Mouse (Mus musculus): ENCODE results near the gene Gm8764. TPM values are rescaled to one million over a fixed set of nuclear protein-coding genes. Genes with fewer than 3 reads are reported as not detected.
"Not testable (repeated sequence)": the region's sequence is repeated elsewhere in the genome, so short reads cannot be mapped to it uniquely, and the experiment has no call there.

Gene Gm8764
- polyA plus RNA-seq (2016; fragmentation: Nextera tagmentation; extraction: Ambion mirVana): not detected in 2 replicates

- no CpG with 5 or more reads among the region's 3 CpGs for WGBS
- not testable (repeated sequence) for H3K4me3 ChIP-seq; H3K9me3 ChIP-seq (replicated peaks); H3K27ac ChIP-seq (replicated peaks); H3K27me3 ChIP-seq (ENCODE audit: low read depth, poor library complexity, severe bottlenecking); DNase-seq (ENCODE audit: low spot score); H3K36me3 ChIP-seq; H3K4me1 ChIP-seq
These were observed at the start of gene Gm8764 for GRCm38 (mm10) chr10:104159706-104160105. Gene Gm8764, plus strand, starts transcription at chr10:104160006.

GRCm38 (mm10) chr10:104110044-104110443 lies 49.8 kb upstream of the Gm8764 start:
- 86% methylated on average over 3 of the region's 3 CpGs for WGBS
- H3K4me1 ChIP-seq: no peaks in the 10 kb centered on the region
- H3K27me3 ChIP-seq (ENCODE audit: low read depth, poor library complexity, severe bottlenecking): no peaks in the 10 kb centered on the region
- H3K9me3 ChIP-seq (replicated peaks): no peaks in the 10 kb centered on the region
- H3K36me3 ChIP-seq: no peaks in the 10 kb centered on the region
- no peak overlapping the region for H3K27ac ChIP-seq (replicated peaks)
- DNase-seq (ENCODE audit: low spot score): no peak
- H3K4me3 ChIP-seq: no peak overlapping the region

- Histone ChIP-seq H3K36me3 (no peaks in the 10 kb centered on the region), H3K27ac (replicated peaks) (no peak overlapping the region), H3K27me3 (ENCODE audit: low read depth, poor library complexity, severe bottlenecking) (no peaks in the 10 kb centered on the region), H3K4me3 (no peak overlapping the region), H3K4me1 (no peaks in the 10 kb centered on the region), H3K9me3 (replicated peaks) (no peaks in the 10 kb centered on the region)
- 84% methylated on average over 2 of the region's 2 CpGs for WGBS
- no peak for DNase-seq (ENCODE audit: low spot score)
These were observed 41.5 kb upstream of the Gm8764 start for GRCm38 (mm10) chr10:104118312-104118711.

- H3K36me3 ChIP-seq; H3K4me1 ChIP-seq; DNase-seq (ENCODE audit: low spot score); H3K27ac ChIP-seq (replicated peaks); H3K4me3 ChIP-seq; H3K9me3 ChIP-seq (replicated peaks); H3K27me3 ChIP-seq (ENCODE audit: low read depth, poor library complexity, severe bottlenecking): not testable (repeated sequence)
- no CpG with 5 or more reads among the region's 3 CpGs for WGBS
These were observed 17.1 kb upstream of the Gm8764 start, which contains the start of gene Gm21293 for GRCm38 (mm10) chr10:104142687-104143086. Gene Gm21293, plus strand, starts transcription at chr10:104142987.

GRCm38 (mm10) chr10:104151197-104151596 lies 8.6 kb upstream of the Gm8764 start, which contains the start of gene Gm6763:
Gene Gm6763, plus strand, starts transcription at chr10:104151497.
- WGBS: no CpG with 5 or more reads among the region's 3 CpGs
- not testable (repeated sequence) for H3K27me3 ChIP-seq (ENCODE audit: low read depth, poor library complexity, severe bottlenecking); H3K36me3 ChIP-seq; H3K9me3 ChIP-seq (replicated peaks); H3K27ac ChIP-seq (replicated peaks); H3K4me1 ChIP-seq; DNase-seq (ENCODE audit: low spot score); H3K4me3 ChIP-seq

GRCm38 (mm10) chr10:104168215-104168614 lies 8.4 kb downstream of the Gm8764 start, which contains the start of gene Gm21304:
Gene Gm21304, plus strand, starts transcription at chr10:104168515.
- not testable (repeated sequence) for H3K4me1 ChIP-seq; H3K36me3 ChIP-seq; DNase-seq (ENCODE audit: low spot score); H3K27ac ChIP-seq (replicated peaks); H3K4me3 ChIP-seq; H3K9me3 ChIP-seq (replicated peaks); H3K27me3 ChIP-seq (ENCODE audit: low read depth, poor library complexity, severe bottlenecking)
- WGBS: no CpG with 5 or more reads among the region's 3 CpGs

GRCm38 (mm10) chr10:104176724-104177123 lies 16.9 kb downstream of the Gm8764 start, which contains the start of gene Gm21312:
Gene Gm21312, plus strand, starts transcription at chr10:104177024.
- H3K36me3 ChIP-seq; H3K27me3 ChIP-seq (ENCODE audit: low read depth, poor library complexity, severe bottlenecking); DNase-seq (ENCODE audit: low spot score); H3K9me3 ChIP-seq (replicated peaks); H3K4me1 ChIP-seq; H3K4me3 ChIP-seq; H3K27ac ChIP-seq (replicated peaks): not testable (repeated sequence)
- no CpG with 5 or more reads among the region's 3 CpGs for WGBS

GRCm38 (mm10) chr10:104185233-104185632 lies 25.4 kb downstream of the Gm8764 start, which contains the start of gene Gm20765:
Gene Gm20765, plus strand, starts transcription at chr10:104185533.
- H3K9me3 ChIP-seq (replicated peaks); H3K36me3 ChIP-seq; H3K27me3 ChIP-seq (ENCODE audit: low read depth, poor library complexity, severe bottlenecking); DNase-seq (ENCODE audit: low spot score); H3K4me3 ChIP-seq; H3K27ac ChIP-seq (replicated peaks); H3K4me1 ChIP-seq: not testable (repeated sequence)
- no CpG with 5 or more reads among the region's 3 CpGs for whole genome bisulfite sequencing

- not testable (repeated sequence) for DNase-seq (ENCODE audit: low spot score); H3K36me3 ChIP-seq; H3K4me3 ChIP-seq; H3K9me3 ChIP-seq (replicated peaks); H3K27me3 ChIP-seq (ENCODE audit: low read depth, poor library complexity, severe bottlenecking); H3K4me1 ChIP-seq; H3K27ac ChIP-seq (replicated peaks)
- WGBS: no CpG with 5 or more reads among the region's 3 CpGs
These were observed 33.9 kb downstream of the Gm8764 start, which contains the start of gene Gm4340 for GRCm38 (mm10) chr10:104193742-104194141. Gene Gm4340, plus strand, starts transcription at chr10:104194042.

GRCm38 (mm10) chr10:104209655-104210054 lies 49.8 kb downstream of the Gm8764 start:
- no peaks in the 10 kb centered on the region for H3K36me3 ChIP-seq
- no peaks in the 10 kb centered on the region for H3K4me1 ChIP-seq
- DNase-seq (ENCODE audit: low spot score): no peak
- no peak overlapping the region for H3K4me3 ChIP-seq
- H3K9me3 ChIP-seq (replicated peaks): no peaks in the 10 kb centered on the region
- no peak overlapping the region for H3K27ac ChIP-seq (replicated peaks)
- WGBS: 80% methylated on average over 1 of the region's 1 CpGs
- no peaks in the 10 kb centered on the region for H3K27me3 ChIP-seq (ENCODE audit: low read depth, poor library complexity, severe bottlenecking)

GRCm38 (mm10) chr10:104210268-104210990 lies 50.6 kb downstream of the Gm8764 start:
- no peaks in the 10 kb centered on the region for H3K9me3 ChIP-seq (replicated peaks)
- H3K27me3 ChIP-seq (ENCODE audit: low read depth, poor library complexity, severe bottlenecking): no peaks in the 10 kb centered on the region
- H3K4me3 ChIP-seq: no peak overlapping the region
- no peaks in the 10 kb centered on the region for H3K4me1 ChIP-seq
- H3K36me3 ChIP-seq: no peaks in the 10 kb centered on the region
- H3K27ac ChIP-seq (replicated peaks): no peak overlapping the region
- 73% methylated on average over 3 of the region's 3 CpGs for WGBS
- no peak for DNase-seq (ENCODE audit: low spot score)

Measured in midbrain, embryonic 10.5 days (tissue).